Mouse (Mus musculus): ENCODE measurements around the gene Patl2.
A peak's percentile ranks its signal among the peaks of the same experiment; 100 is the strongest.

The Patl2 gene

DNA sequence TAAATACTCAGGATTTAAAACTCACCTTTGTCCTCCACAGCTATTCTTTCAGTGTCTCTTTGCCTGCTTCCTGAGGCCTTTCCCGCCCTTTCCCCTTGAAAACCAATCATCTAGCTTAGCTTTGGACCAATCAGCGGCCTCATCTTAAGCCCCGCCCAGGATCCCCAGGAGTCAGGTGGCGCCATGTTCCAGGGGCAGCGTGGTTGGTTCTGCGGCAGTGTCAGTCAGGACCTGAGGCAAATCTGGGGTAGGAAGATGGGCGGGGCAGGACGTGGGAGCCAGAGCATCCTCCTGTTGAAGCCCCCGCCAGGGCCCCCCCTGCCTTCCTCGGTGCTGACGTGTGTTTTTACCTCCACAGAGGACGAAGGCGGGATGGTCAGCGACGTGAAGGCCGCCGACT lies at the start of gene Patl2, which contains the start of gene Terb2:
Gene Patl2 (minus strand): TSS at position 84 of the 400 bp plus-strand sequence.
Gene Terb2 (plus strand): TSS at position 167 of the 400 bp plus-strand sequence.
- no peaks in the 10 kb centered on the region for H3K9me3 ChIP-seq (ENCODE audit: low read length)
- H3K4me3 ChIP-seq (replicated peaks; ENCODE audit: low read length): peak within 1 kb of the TSS; percentile 74
- peaks cover 17% of the 10 kb centered on the region for H3K27me3 ChIP-seq (ENCODE audit: insufficient read depth, low read length)
- TF ChIP-seq NANOG (IDR thresholded peaks at IDR 0.05; ENCODE audit: borderline replicate concordance, low read length): no peak
- TF ChIP-seq CTCF (conservative IDR thresholded peaks at IDR 0.05; ENCODE audit: low read length): no peak
- TF ChIP-seq POU5F1 (IDR thresholded peaks at IDR 0.05; ENCODE audit: borderline replicate concordance, low read length): no peak
- 0 out of 2 replicates have a peak, but pooled peaks cover 4% of the 10 kb centered on the region for H3K36me3 ChIP-seq (ENCODE audit: insufficient read depth, low read length)
- H3K4me1 ChIP-seq (replicated peaks; ENCODE audit: low read depth, low read length): peaks cover 9% of the 10 kb centered on the region

- H3K27me3 ChIP-seq (ENCODE audit: insufficient read depth, low read length): peaks cover 26% of the 10 kb centered on the region
- no peak for TF ChIP-seq CTCF (conservative IDR thresholded peaks at IDR 0.05; ENCODE audit: low read length)
- peaks cover 40% of the 10 kb centered on the region for H3K4me1 ChIP-seq (replicated peaks; ENCODE audit: low read depth, low read length)
- H3K36me3 ChIP-seq (ENCODE audit: insufficient read depth, low read length): no peaks in the 10 kb centered on the region
- no peaks in the 10 kb centered on the region for H3K9me3 ChIP-seq (ENCODE audit: low read length)
- H3K4me3 ChIP-seq (replicated peaks; ENCODE audit: low read length): peak overlapping the region; percentile 81
Observed at GRCm38 (mm10) chr2:122235425-122235824, 49.4 kb upstream of the Patl2 start.

- Histone ChIP-seq H3K27me3 (ENCODE audit: insufficient read depth, low read length) (peaks cover 26% of the 10 kb centered on the region), H3K4me3 (replicated peaks; ENCODE audit: low read length) (peak within 1 kb of the TSS; percentile 81), H3K9me3 (ENCODE audit: low read length) (no peaks in the 10 kb centered on the region), H3K36me3 (ENCODE audit: insufficient read depth, low read length) (no peaks in the 10 kb centered on the region), H3K4me1 (replicated peaks; ENCODE audit: low read depth, low read length) (peaks cover 40% of the 10 kb centered on the region)
- TF ChIP-seq CTCF (conservative IDR thresholded peaks at IDR 0.05; ENCODE audit: low read length) (no peak), NANOG (IDR thresholded peaks at IDR 0.05; ENCODE audit: borderline replicate concordance, low read length) (no peak), POU5F1 (IDR thresholded peaks at IDR 0.05; ENCODE audit: borderline replicate concordance, low read length) (no peak)
Observed at GRCm38 (mm10) chr2:122234611-122235288, 48.8 kb upstream of the Patl2 start, which contains the start of gene Sord. Gene Sord (plus strand): TSS chr2:122234749.

DNA sequence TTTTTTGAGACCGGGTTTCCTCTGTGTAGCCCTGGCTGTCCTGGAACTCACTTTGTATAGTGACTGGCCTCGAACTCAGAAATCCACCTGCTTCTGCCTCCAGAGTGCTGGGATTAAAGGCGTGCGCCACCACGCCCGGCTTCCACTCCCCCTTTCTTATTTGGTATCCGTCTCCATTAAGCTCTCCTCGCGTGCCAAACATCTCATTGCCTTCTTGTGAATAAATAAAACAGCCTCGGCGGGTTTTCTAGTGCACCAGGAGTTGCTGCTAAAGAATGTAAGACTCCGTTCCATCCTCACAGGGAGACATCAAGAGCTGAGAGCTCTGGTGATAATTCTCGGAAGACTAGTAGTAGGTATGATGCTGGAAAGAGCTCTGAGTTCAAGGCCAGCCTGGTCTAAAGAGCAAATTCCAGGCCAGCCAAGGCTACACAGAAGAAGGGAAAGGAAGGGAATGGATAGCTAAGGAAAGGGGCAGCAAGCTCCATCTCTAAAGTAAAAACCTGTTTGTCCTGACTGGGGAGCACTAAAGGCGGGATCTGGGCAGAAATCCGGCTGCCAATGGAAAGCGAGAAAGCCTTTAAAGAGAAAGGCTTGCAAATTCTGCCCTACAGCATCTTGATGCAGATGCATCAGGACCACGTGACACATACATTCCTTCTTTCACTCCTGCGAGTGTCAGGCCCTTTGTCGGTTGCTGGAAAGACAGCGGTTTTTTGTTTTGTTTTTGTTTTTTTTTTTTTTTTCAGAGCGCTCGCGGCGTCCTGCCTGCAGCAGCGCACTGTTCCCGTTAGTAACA lies 48.0 kb upstream of the Patl2 start:
- Histone ChIP-seq H3K36me3 (ENCODE audit: insufficient read depth, low read length) (no peaks in the 10 kb centered on the region), H3K4me3 (replicated peaks; ENCODE audit: low read length) (peak overlapping the region; percentile 81), H3K4me1 (replicated peaks; ENCODE audit: low read depth, low read length) (peaks cover 40% of the 10 kb centered on the region), H3K9me3 (ENCODE audit: low read length) (no peaks in the 10 kb centered on the region), H3K27me3 (ENCODE audit: insufficient read depth, low read length) (peaks cover 26% of the 10 kb centered on the region)
- TF ChIP-seq CTCF (conservative IDR thresholded peaks at IDR 0.05; ENCODE audit: low read length) (no peak), NANOG (IDR thresholded peaks at IDR 0.05; ENCODE audit: borderline replicate concordance, low read length) (no peak), POU5F1 (IDR thresholded peaks at IDR 0.05; ENCODE audit: borderline replicate concordance, low read length) (no peak)

DNA sequence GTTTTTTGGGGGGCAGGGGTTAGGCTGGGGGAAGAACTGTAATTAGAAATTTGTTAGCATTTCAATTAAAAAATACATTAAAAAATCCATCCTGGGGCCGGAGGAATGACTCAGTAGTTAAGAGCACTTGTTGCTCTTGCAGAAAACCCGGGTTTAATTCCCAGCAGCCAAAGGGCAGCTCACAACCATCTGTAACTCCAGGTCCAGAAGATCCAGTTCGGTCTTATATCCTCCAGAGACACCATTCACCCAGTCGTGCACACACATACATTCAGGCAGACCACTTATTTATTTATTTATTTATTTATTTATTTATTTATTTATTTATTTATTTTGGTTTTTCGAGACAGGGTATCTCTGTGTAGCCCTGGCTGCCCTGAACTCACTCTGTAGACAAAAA lies 47.4 kb upstream of the Patl2 start:
- Histone ChIP-seq H3K4me3 (replicated peaks; ENCODE audit: low read length) (no peak overlapping the region), H3K27me3 (ENCODE audit: insufficient read depth, low read length) (peaks cover 26% of the 10 kb centered on the region), H3K36me3 (ENCODE audit: insufficient read depth, low read length) (no peaks in the 10 kb centered on the region), H3K4me1 (replicated peaks; ENCODE audit: low read depth, low read length) (peaks cover 40% of the 10 kb centered on the region), H3K9me3 (ENCODE audit: low read length) (no peaks in the 10 kb centered on the region)
- TF ChIP-seq POU5F1 (IDR thresholded peaks at IDR 0.05; ENCODE audit: borderline replicate concordance, low read length) (no peak), NANOG (IDR thresholded peaks at IDR 0.05; ENCODE audit: borderline replicate concordance, low read length) (no peak), CTCF (conservative IDR thresholded peaks at IDR 0.05; ENCODE audit: low read length) (no peak)

GRCm38 (mm10) chr2:122231616-122232015 lies 45.6 kb upstream of the Patl2 start:
- H3K9me3 ChIP-seq (ENCODE audit: low read length): no peaks in the 10 kb centered on the region
- H3K27me3 ChIP-seq (ENCODE audit: insufficient read depth, low read length): peaks cover 26% of the 10 kb centered on the region
- TF ChIP-seq CTCF (conservative IDR thresholded peaks at IDR 0.05; ENCODE audit: low read length): no peak
- no peak for TF ChIP-seq POU5F1 (IDR thresholded peaks at IDR 0.05; ENCODE audit: borderline replicate concordance, low read length)
- TF ChIP-seq NANOG (IDR thresholded peaks at IDR 0.05; ENCODE audit: borderline replicate concordance, low read length): no peak

GRCm38 (mm10) chr2:122230395-122230794 lies 44.4 kb upstream of the Patl2 start:
- peaks cover 38% of the 10 kb centered on the region for H3K4me1 ChIP-seq (replicated peaks; ENCODE audit: low read depth, low read length)
- no peak overlapping the region for H3K4me3 ChIP-seq (replicated peaks; ENCODE audit: low read length)
- no peaks in the 10 kb centered on the region for H3K36me3 ChIP-seq (ENCODE audit: insufficient read depth, low read length)
- no peaks in the 10 kb centered on the region for H3K9me3 ChIP-seq (ENCODE audit: low read length)
- peaks cover 18% of the 10 kb centered on the region for H3K27me3 ChIP-seq (ENCODE audit: insufficient read depth, low read length)
- TF ChIP-seq POU5F1 (IDR thresholded peaks at IDR 0.05; ENCODE audit: borderline replicate concordance, low read length) (no peak), NANOG (IDR thresholded peaks at IDR 0.05; ENCODE audit: borderline replicate concordance, low read length) (no peak), CTCF (conservative IDR thresholded peaks at IDR 0.05; ENCODE audit: low read length) (no peak)

More at GRCm38 (mm10) chr2:122231616-122232015, 45.6 kb upstream of the Patl2 start:
- Histone ChIP-seq H3K4me1 (replicated peaks; ENCODE audit: low read depth, low read length) (peaks cover 40% of the 10 kb centered on the region), H3K36me3 (ENCODE audit: insufficient read depth, low read length) (no peaks in the 10 kb centered on the region), H3K4me3 (replicated peaks; ENCODE audit: low read length) (no peak overlapping the region)

DNA sequence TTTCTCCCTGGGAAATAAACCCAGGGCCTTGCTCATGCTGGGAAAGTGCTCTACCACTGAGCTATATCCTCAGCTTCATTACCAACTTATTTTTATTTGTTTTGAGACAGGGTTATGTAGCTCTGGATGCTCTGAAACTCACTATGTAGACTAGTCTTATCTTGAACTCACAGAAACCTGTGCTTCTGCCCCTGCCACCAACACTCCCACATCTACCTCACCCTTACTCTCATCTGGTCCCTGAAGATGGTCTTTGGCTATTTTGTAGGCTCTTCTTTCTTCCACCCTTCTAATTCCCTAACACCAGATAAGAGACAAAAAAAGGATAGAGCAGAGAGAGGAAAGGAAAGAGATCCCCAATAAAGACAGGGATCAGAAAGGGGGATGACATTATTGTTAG lies 37.7 kb upstream of the Patl2 start:
- no peaks in the 10 kb centered on the region for H3K36me3 ChIP-seq (ENCODE audit: insufficient read depth, low read length)
- H3K27me3 ChIP-seq (ENCODE audit: insufficient read depth, low read length): no peaks in the 10 kb centered on the region
- no peak for TF ChIP-seq NANOG (IDR thresholded peaks at IDR 0.05; ENCODE audit: borderline replicate concordance, low read length)
- no peak for TF ChIP-seq POU5F1 (IDR thresholded peaks at IDR 0.05; ENCODE audit: borderline replicate concordance, low read length)
- no peak for TF ChIP-seq CTCF (conservative IDR thresholded peaks at IDR 0.05; ENCODE audit: low read length)
- no peak overlapping the region for H3K4me3 ChIP-seq (replicated peaks; ENCODE audit: low read length)
- H3K9me3 ChIP-seq (ENCODE audit: low read length): no peaks in the 10 kb centered on the region
- no peaks in the 10 kb centered on the region; the same call in 1 of the 2 replicates for H3K4me1 ChIP-seq (replicated peaks; ENCODE audit: low read depth, low read length)
